Mouse (Mus musculus): ENCODE data around the gene Gm17324. TPM values are rescaled to one million over a fixed set of nuclear protein-coding genes. Genes with fewer than 3 reads are reported as not detected.
"Not testable (repeated sequence)": the region's sequence is repeated elsewhere in the genome, so short reads cannot be mapped to it uniquely, and the experiment has no call there.

The Gm17324 gene
- polyA plus RNA-seq, 1 experiment from 2014 or later: 1.0 TPM

- Histone ChIP-seq H3K27me3 (ENCODE audit: control insufficient read depth, insufficient read depth, low read depth, low read length) (no peaks in the 10 kb centered on the region), H3K9me3 (ENCODE audit: control insufficient read depth, low read length) (no peaks in the 10 kb centered on the region), H3K4me3 (ENCODE audit: low read length) (peak overlapping the region; percentile 83), H3K9ac (ENCODE audit: low read length) (peak overlapping the region; percentile 100), H3K27ac (ENCODE audit: low read length) (peak overlapping the region; percentile 98), H3K36me3 (ENCODE audit: control insufficient read depth, insufficient read depth, low read length) (peaks cover 21% of the 10 kb centered on the region), H3K4me2 (ENCODE audit: low read depth, low read length) (peak overlapping the region; percentile 63), H3K4me1 (replicated peaks; ENCODE audit: control insufficient read depth, insufficient read depth, low read length) (peaks cover 10% of the 10 kb centered on the region)
- WGBS: under 1% methylated on average over 74 of the region's 77 CpGs
- peak; percentile 98 for ATAC-seq (ENCODE audit: low read depth)
Measured at GRCm38 (mm10) chr9:78481423-78482331, 33.1 kb upstream of the Gm17324 start.

- peak overlapping the region; percentile 98 for H3K27ac ChIP-seq (ENCODE audit: low read length)
- peak; percentile 27 for ATAC-seq (ENCODE audit: low read depth)
- peak overlapping the region; percentile 63 for H3K4me2 ChIP-seq (ENCODE audit: low read depth, low read length)
- peaks cover 10% of the 10 kb centered on the region for H3K4me1 ChIP-seq (replicated peaks; ENCODE audit: control insufficient read depth, insufficient read depth, low read length)
- H3K9me3 ChIP-seq (ENCODE audit: control insufficient read depth, low read length): no peaks in the 10 kb centered on the region
- peaks cover 23% of the 10 kb centered on the region for H3K36me3 ChIP-seq (ENCODE audit: control insufficient read depth, insufficient read depth, low read length)
- WGBS: under 1% methylated on average over 46 of the region's 46 CpGs
- peak overlapping the region; percentile 100 for H3K9ac ChIP-seq (ENCODE audit: low read length)
- H3K27me3 ChIP-seq (ENCODE audit: control insufficient read depth, insufficient read depth, low read depth, low read length): no peaks in the 10 kb centered on the region
- H3K4me3 ChIP-seq (ENCODE audit: low read length): peak overlapping the region; percentile 83
Measured at GRCm38 (mm10) chr9:78480706-78481358, 32.2 kb upstream of the Gm17324 start.

GRCm38 (mm10) chr9:78480227-78480626, 31.6 kb upstream of the Gm17324 start:
- H3K9me3 ChIP-seq (ENCODE audit: control insufficient read depth, low read length); H3K27me3 ChIP-seq (ENCODE audit: control insufficient read depth, insufficient read depth, low read depth, low read length); ATAC-seq (ENCODE audit: low read depth): not testable (repeated sequence)
- Histone ChIP-seq H3K27ac (ENCODE audit: low read length) (peak overlapping the region; percentile 98), H3K9ac (ENCODE audit: low read length) (peak overlapping the region; percentile 100), H3K36me3 (ENCODE audit: control insufficient read depth, insufficient read depth, low read length) (peaks cover 23% of the 10 kb centered on the region), H3K4me2 (ENCODE audit: low read depth, low read length) (peak overlapping the region; percentile 63), H3K4me1 (replicated peaks; ENCODE audit: control insufficient read depth, insufficient read depth, low read length) (peaks cover 10% of the 10 kb centered on the region), H3K4me3 (ENCODE audit: low read length) (peak overlapping the region; percentile 83)
- whole genome bisulfite sequencing: under 1% methylated on average over 13 of the region's 13 CpGs

GRCm38 (mm10) chr9:78479308-78479707, 30.7 kb upstream of the Gm17324 start:
- Histone ChIP-seq H3K4me1 (replicated peaks; ENCODE audit: control insufficient read depth, insufficient read depth, low read length) (peaks cover 10% of the 10 kb centered on the region), H3K4me3 (ENCODE audit: low read length) (peak overlapping the region; percentile 83), H3K36me3 (ENCODE audit: control insufficient read depth, insufficient read depth, low read length) (peaks cover 23% of the 10 kb centered on the region), H3K9ac (ENCODE audit: low read length) (peak overlapping the region; percentile 48; the same call in 1 of the 2 replicates), H3K4me2 (ENCODE audit: low read depth, low read length) (peak overlapping the region; percentile 63)
- WGBS: 21% methylated on average over 8 of the region's 8 CpGs
- H3K27ac ChIP-seq (ENCODE audit: low read length); H3K27me3 ChIP-seq (ENCODE audit: control insufficient read depth, insufficient read depth, low read depth, low read length); ATAC-seq (ENCODE audit: low read depth); H3K9me3 ChIP-seq (ENCODE audit: control insufficient read depth, low read length): not testable (repeated sequence)

- Histone ChIP-seq H3K27ac (ENCODE audit: low read length) (0 out of 2 replicates have a peak overlapping the region, but pooled peaks have one; percentile 6), H3K36me3 (ENCODE audit: control insufficient read depth, insufficient read depth, low read length) (peaks cover 26% of the 10 kb centered on the region), H3K4me1 (replicated peaks; ENCODE audit: control insufficient read depth, insufficient read depth, low read length) (peaks cover 10% of the 10 kb centered on the region)
- H3K4me2 ChIP-seq (ENCODE audit: low read depth, low read length); H3K27me3 ChIP-seq (ENCODE audit: control insufficient read depth, insufficient read depth, low read depth, low read length); H3K9me3 ChIP-seq (ENCODE audit: control insufficient read depth, low read length); H3K4me3 ChIP-seq (ENCODE audit: low read length); ATAC-seq (ENCODE audit: low read depth); H3K9ac ChIP-seq (ENCODE audit: low read length): not testable (repeated sequence)
- WGBS: 54% methylated on average over 1 of the region's 1 CpGs
Measured at GRCm38 (mm10) chr9:78478009-78478605, 29.5 kb upstream of the Gm17324 start.

GRCm38 (mm10) chr9:78477021-78477551, 28.5 kb upstream of the Gm17324 start:
- WGBS: 8% methylated on average over 5 of the region's 5 CpGs
- no peaks in the 10 kb centered on the region for H3K27me3 ChIP-seq (ENCODE audit: control insufficient read depth, insufficient read depth, low read depth, low read length)
- H3K4me2 ChIP-seq (ENCODE audit: low read depth, low read length): no peak overlapping the region
- H3K9me3 ChIP-seq (ENCODE audit: control insufficient read depth, low read length): no peaks in the 10 kb centered on the region
- H3K4me1 ChIP-seq (replicated peaks; ENCODE audit: control insufficient read depth, insufficient read depth, low read length): peaks cover 6% of the 10 kb centered on the region
- H3K36me3 ChIP-seq (ENCODE audit: control insufficient read depth, insufficient read depth, low read length): peaks cover 26% of the 10 kb centered on the region
- no peak overlapping the region for H3K27ac ChIP-seq (ENCODE audit: low read length)
- no peak for ATAC-seq (ENCODE audit: low read depth)
- H3K4me3 ChIP-seq (ENCODE audit: low read length): no peak overlapping the region
- no peak overlapping the region for H3K9ac ChIP-seq (ENCODE audit: low read length)

GRCm38 (mm10) chr9:78476531-78477020, 28.0 kb upstream of the Gm17324 start:
- Histone ChIP-seq H3K27me3 (ENCODE audit: control insufficient read depth, insufficient read depth, low read depth, low read length) (no peaks in the 10 kb centered on the region), H3K36me3 (ENCODE audit: control insufficient read depth, insufficient read depth, low read length) (peaks cover 26% of the 10 kb centered on the region), H3K27ac (ENCODE audit: low read length) (no peak overlapping the region), H3K4me2 (ENCODE audit: low read depth, low read length) (no peak overlapping the region), H3K4me1 (replicated peaks; ENCODE audit: control insufficient read depth, insufficient read depth, low read length) (peaks cover 6% of the 10 kb centered on the region), H3K4me3 (ENCODE audit: low read length) (no peak overlapping the region), H3K9ac (ENCODE audit: low read length) (no peak overlapping the region), H3K9me3 (ENCODE audit: control insufficient read depth, low read length) (no peaks in the 10 kb centered on the region)
- WGBS: 7% methylated on average over 1 of the region's 1 CpGs
- no peak for ATAC-seq (ENCODE audit: low read depth)

GRCm38 (mm10) chr9:78475873-78476272, 27.3 kb upstream of the Gm17324 start:
- no peak for ATAC-seq (ENCODE audit: low read depth)
- peaks cover 6% of the 10 kb centered on the region for H3K4me1 ChIP-seq (replicated peaks; ENCODE audit: control insufficient read depth, insufficient read depth, low read length)
- no peaks in the 10 kb centered on the region for H3K9me3 ChIP-seq (ENCODE audit: control insufficient read depth, low read length)
- no peak overlapping the region for H3K9ac ChIP-seq (ENCODE audit: low read length)
- H3K27me3 ChIP-seq (ENCODE audit: control insufficient read depth, insufficient read depth, low read depth, low read length): no peaks in the 10 kb centered on the region
- no peak overlapping the region for H3K4me2 ChIP-seq (ENCODE audit: low read depth, low read length)
- peaks cover 26% of the 10 kb centered on the region for H3K36me3 ChIP-seq (ENCODE audit: control insufficient read depth, insufficient read depth, low read length)
- no peak overlapping the region for H3K27ac ChIP-seq (ENCODE audit: low read length)
- WGBS: 74% methylated on average over 4 of the region's 4 CpGs
- H3K4me3 ChIP-seq (ENCODE audit: low read length): no peak overlapping the region
